Mouse (Mus musculus) stomach, embryonic 14.5 days (tissue): ENCODE data around the gene Olfr128. TPM values are rescaled to one million over a fixed set of nuclear protein-coding genes. Genes with fewer than 3 reads are reported as not detected.
"Not testable (repeated sequence)": the region's sequence is repeated elsewhere in the genome, so short reads cannot be mapped to it uniquely, and the experiment has no call there.

Experiments used
- ATAC-seq: fragments of 200-750 bp; cut with Nextera tagmentation; 2 replicates; pipeline ENCODE4 v1.8.0; 2017; ENCODE audit warnings: low read depth, moderate TSS enrichment; ENCODE audit not compliant: insufficient number of reproducible peaks, insufficient read depth, low FRiP score
- H3K27ac ChIP-seq: fragments of 300-500 bp; sonication (generic); 2 replicates; pipeline ENCODE4 v1.5.1; 2014; ENCODE audit warnings: mild to moderate bottlenecking, low read length, moderate library complexity, mixed read lengths
- H3K27me3 ChIP-seq: fragments of 300-500 bp; sonication (generic); 2 replicates; pipeline ENCODE4 v1.6.1; 2014; ENCODE audit warnings: low read length, control low read depth, mixed read lengths; ENCODE audit not compliant: control insufficient read depth, insufficient read depth
- H3K36me3 ChIP-seq: fragments of 300-500 bp; sonication (generic); 2 replicates; pipeline ENCODE4 v1.6.1; 2014; ENCODE audit warnings: mild to moderate bottlenecking, control low read depth, low read length, moderate library complexity, mixed read lengths; ENCODE audit not compliant: control insufficient read depth, insufficient read depth
- H3K4me1 ChIP-seq: fragments of 300-500 bp; sonication (generic); 2 replicates; pipeline ENCODE4 v1.6.1; 2014; ENCODE audit warnings: low read length, control low read depth, mixed read lengths; ENCODE audit not compliant: control insufficient read depth, insufficient read depth
- H3K4me2 ChIP-seq: fragments of 300-500 bp; sonication (generic); replicated peaks from 2 replicates; pipeline ENCODE4 v1.6.1; 2014; ENCODE audit warnings: low read depth, low read length, control low read depth
- H3K4me3 ChIP-seq: fragments of 300-500 bp; sonication (generic); 2 replicates; pipeline ENCODE4 v1.5.1; 2014; ENCODE audit warnings: low read depth, low read length, control low read depth
- H3K9ac ChIP-seq: fragments of 300-500 bp; sonication (generic); replicated peaks from 2 replicates; pipeline ENCODE4 v1.6.1; 2014; ENCODE audit warnings: low read depth, mild to moderate bottlenecking, control low read depth, low read length, moderate library complexity, mixed read lengths
- H3K9me3 ChIP-seq: fragments of 300-500 bp; sonication (generic); 2 replicates; pipeline ENCODE4 v1.6.1; 2016; ENCODE audit warnings: low read depth, low read length, control low read depth; ENCODE audit not compliant: control insufficient read depth
- WGBS: fragments of 180-500 bp; shearing (Covaris S2); extraction: QIAGEN DNeasy Blood & Tissue Kit; methylation state at CpG from one replicate; pipeline ENCODE4 v1.1.7; 2014; 5-methylcytosine and 5-hydroxymethylcytosine counted together
- polyA plus RNA-seq: library from polyadenylated mRNA; unstranded; fragments of >200 nt; fragmentation: Nextera tagmentation; extraction: Ambion mirVana; gene quantifications from 2 replicates; pipeline ENCODE4 v1.2.1, GENCODE M21; 2014

Olfr128 gene
- polyA plus RNA-seq = not detected in 2 replicates

GRCm38 (mm10) chr17:37920248-37920647 lies at the start of gene Olfr128:
Gene Olfr128 (plus strand): TSS chr17:37920548.
- Histone ChIP-seq H3K27ac (no peak within 1 kb of the TSS), H3K4me2 (no peak within 1 kb of the TSS), H3K4me3 (no peak within 1 kb of the TSS), H3K27me3 (no peaks in the 10 kb centered on the region), H3K9me3 (no peaks in the 10 kb centered on the region), H3K4me1 (no peaks in the 10 kb centered on the region), H3K36me3 (no peaks in the 10 kb centered on the region), H3K9ac (no peak within 1 kb of the TSS)
- ATAC-seq = no peak

- Histone ChIP-seq H3K9ac (no peak overlapping the region), H3K36me3 (no peaks in the 10 kb centered on the region), H3K4me2 (no peak overlapping the region), H3K9me3 (no peaks in the 10 kb centered on the region), H3K27me3 (no peaks in the 10 kb centered on the region), H3K4me1 (no peaks in the 10 kb centered on the region), H3K27ac (no peak overlapping the region), H3K4me3 (no peak overlapping the region)
- ATAC-seq = no peak
- WGBS = 81% methylated on average over 3 of the region's 3 CpGs
Observed at GRCm38 (mm10) chr17:37873830-37874229, 46.5 kb upstream of the Olfr128 start.

GRCm38 (mm10) chr17:37900137-37900536 lies 20.2 kb upstream of the Olfr128 start, which contains the start of gene Olfr127:
Gene Olfr127 (plus strand): TSS chr17:37900437.
- H3K4me2 ChIP-seq = no peak within 1 kb of the TSS
- ATAC-seq = no peak
- H3K4me1 ChIP-seq = no peaks in the 10 kb centered on the region
- no peak within 1 kb of the TSS for H3K9ac ChIP-seq
- H3K9me3 ChIP-seq = no peaks in the 10 kb centered on the region
- 73% methylated on average over 1 of the region's 1 CpGs for WGBS
- H3K36me3 ChIP-seq = no peaks in the 10 kb centered on the region
- H3K4me3 ChIP-seq = no peak within 1 kb of the TSS
- no peak within 1 kb of the TSS for H3K27ac ChIP-seq
- no peaks in the 10 kb centered on the region for H3K27me3 ChIP-seq

GRCm38 (mm10) chr17:37906821-37907220 lies 13.5 kb upstream of the Olfr128 start:
- 62% methylated on average over 8 of the region's 8 CpGs for WGBS

GRCm38 (mm10) chr17:37952979-37953378 lies 32.6 kb downstream of the Olfr128 start, which contains the start of gene Olfr761:
Gene Olfr761 (minus strand): TSS chr17:37953079.
- Histone ChIP-seq H3K9ac (no peak within 1 kb of the TSS), H3K9me3 (no peaks in the 10 kb centered on the region), H3K4me1 (no peaks in the 10 kb centered on the region), H3K27ac (no peak within 1 kb of the TSS), H3K27me3 (no peaks in the 10 kb centered on the region), H3K4me3 (no peak within 1 kb of the TSS), H3K36me3 (no peaks in the 10 kb centered on the region), H3K4me2 (no peak within 1 kb of the TSS)
- 76% methylated on average over 2 of the region's 2 CpGs for WGBS
- no peak for ATAC-seq

More at GRCm38 (mm10) chr17:37906821-37907220, 13.5 kb upstream of the Olfr128 start:
- H3K9me3 ChIP-seq, H3K4me1 ChIP-seq, H3K27ac ChIP-seq, H3K36me3 ChIP-seq, H3K4me3 ChIP-seq, H3K27me3 ChIP-seq, ATAC-seq, H3K4me2 ChIP-seq, H3K9ac ChIP-seq: not testable (repeated sequence)

- WGBS = 85% methylated on average over 3 of the region's 3 CpGs
- Histone ChIP-seq H3K4me2 (no peak overlapping the region), H3K4me1 (no peaks in the 10 kb centered on the region), H3K9me3 (no peaks in the 10 kb centered on the region), H3K27ac (no peak overlapping the region), H3K27me3 (no peaks in the 10 kb centered on the region), H3K4me3 (no peak overlapping the region), H3K36me3 (no peaks in the 10 kb centered on the region), H3K9ac (no peak overlapping the region)
- ATAC-seq = no peak
Observed at GRCm38 (mm10) chr17:37973591-37973990, 53.2 kb downstream of the Olfr128 start.

Other genes with a start within 250 kb of the Olfr128 start
- gene Olfr119, start 224.0 kb upstream of the Olfr128 start, polyA plus RNA-seq = not detected in 2 replicates
- gene Olfr120, start 198.7 kb upstream of the Olfr128 start, polyA plus RNA-seq = not detected in 2 replicates
- not detected in 2 replicates for gene Olfr121, start 171.7 kb upstream of the Olfr128 start, polyA plus RNA-seq
- not detected in 2 replicates for gene Olfr122, start 151.9 kb upstream of the Olfr128 start, polyA plus RNA-seq
- gene Olfr123, start 127.0 kb upstream of the Olfr128 start, polyA plus RNA-seq = not detected in 2 replicates
- gene Olfr124, start 120.7 kb upstream of the Olfr128 start, polyA plus RNA-seq = not detected in 2 replicates
- gene Olfr125, start 87.6 kb upstream of the Olfr128 start, polyA plus RNA-seq = not detected in 2 replicates
- gene Olfr126, start 73.1 kb upstream of the Olfr128 start, polyA plus RNA-seq = not detected in 2 replicates
- not detected in 2 replicates for gene Olfr127, start 20.1 kb upstream of the Olfr128 start, polyA plus RNA-seq
- gene Olfr761, start 32.5 kb downstream of the Olfr128 start, polyA plus RNA-seq = not detected in 2 replicates
- not detected in 2 replicates for gene Olfr129, start 139.5 kb downstream of the Olfr128 start, polyA plus RNA-seq
- not detected in 2 replicates for gene Olfr130, start 143.4 kb downstream of the Olfr128 start, polyA plus RNA-seq
- not detected in 2 replicates for gene Olfr131, start 168.1 kb downstream of the Olfr128 start, polyA plus RNA-seq
- not detected in 2 replicates for gene Olfr132, start 214.0 kb downstream of the Olfr128 start, polyA plus RNA-seq
- gene Olfr133, start 224.7 kb downstream of the Olfr128 start, polyA plus RNA-seq = not detected in 2 replicates